Comparison of ENCODE assay signal across 15 mouse cellular contexts in genomic region chr15:42069072-42069471, GRCm38 (mm10).
A peak's percentile ranks its signal among the peaks of the same experiment; 100 is the strongest.
DNase-seq lines count a peak whose midpoint lies in the region; ATAC-seq lines count a peak whose summit lies in the region.
"Had no signal": no experiment of that assay in that cellular context is flagged by ENCODE, and none has a peak within 500 bp of the region (broad histone marks: within the 10 kb centered on the region; RNA-seq: fewer than 3 reads in every experiment).

No protein-coding gene starts in this region.

- ATAC-seq in hindbrain, embryonic 16.5 days: peak; percentile 71
- no peak for ATAC-seq in hindbrain, embryonic 11.5 days (ENCODE audit: low FRiP score)
- ATAC-seq in neural tube, embryonic 12.5 days (ENCODE audit: low FRiP score, low read depth): peak; percentile 55; the same call in 1 of the 2 replicates
- no peak for ATAC-seq in neural tube, embryonic 15.5 days (ENCODE audit: low FRiP score)
- ATAC-seq: liver, postnatal 0 days; Patski had no signal

- H3K9me3 ChIP-seq in hindbrain, embryonic 16.5 days (ENCODE audit: control insufficient read depth, low read length): no peaks in the 10 kb centered on the region
- H3K9me3 ChIP-seq in hindbrain, embryonic 11.5 days (ENCODE audit: control insufficient read depth, low read length): no peaks in the 10 kb centered on the region
- no peaks in the 10 kb centered on the region for H3K9me3 ChIP-seq in neural tube, embryonic 12.5 days
- no peaks in the 10 kb centered on the region for H3K9me3 ChIP-seq in neural tube, embryonic 15.5 days (replicated peaks)
- H3K9me3 ChIP-seq: embryonic facial prominence, embryonic 15.5 days had no signal

- no peak overlapping the region for H3K4me3 ChIP-seq in hindbrain, embryonic 16.5 days (ENCODE audit: low read length)
- H3K4me3 ChIP-seq in hindbrain, embryonic 11.5 days (ENCODE audit: low read depth, low read length): no peak overlapping the region
- no peak overlapping the region for H3K4me3 ChIP-seq in neural tube, embryonic 12.5 days
- H3K4me3 ChIP-seq in neural tube, embryonic 15.5 days (replicated peaks): no peak overlapping the region
- H3K4me3 ChIP-seq: embryonic facial prominence, embryonic 15.5 days; heart, adult 2 months had no signal

- H3K9ac ChIP-seq in hindbrain, embryonic 16.5 days (ENCODE audit: low read depth, low read length): no peak overlapping the region
- no peak overlapping the region for H3K9ac ChIP-seq in hindbrain, embryonic 11.5 days (ENCODE audit: low read depth, low read length)
- no peak overlapping the region for H3K9ac ChIP-seq in neural tube, embryonic 12.5 days
- H3K9ac ChIP-seq in neural tube, embryonic 15.5 days (replicated peaks): no peak overlapping the region
- H3K9ac ChIP-seq: embryonic facial prominence, embryonic 15.5 days; liver, postnatal 0 days had no signal

- no peak overlapping the region for H3K4me2 ChIP-seq in hindbrain, embryonic 16.5 days (ENCODE audit: low read length)
- H3K4me2 ChIP-seq in hindbrain, embryonic 11.5 days (replicated peaks; ENCODE audit: low read depth, low read length): no peak overlapping the region
- H3K4me2 ChIP-seq in neural tube, embryonic 12.5 days (replicated peaks): no peak overlapping the region
- H3K4me2 ChIP-seq in neural tube, embryonic 15.5 days: no peak overlapping the region
- H3K4me2 ChIP-seq: embryonic facial prominence, embryonic 15.5 days had no signal

- 62% methylated on average over 3 of the region's 3 CpGs for WGBS in hindbrain, embryonic 16.5 days
- WGBS in hindbrain, embryonic 11.5 days: 64% methylated on average over 3 of the region's 3 CpGs
- WGBS in neural tube, embryonic 12.5 days: 63% methylated on average over 3 of the region's 3 CpGs
- WGBS in neural tube, embryonic 15.5 days: 50% methylated on average over 3 of the region's 3 CpGs

- 0 out of 2 replicates have a peak overlapping the region, but pooled peaks have one; percentile 3 for H3K27ac ChIP-seq in hindbrain, embryonic 16.5 days (ENCODE audit: low read depth, low read length)
- no peak overlapping the region for H3K27ac ChIP-seq in hindbrain, embryonic 11.5 days (ENCODE audit: low read depth, low read length)
- H3K27ac ChIP-seq in neural tube, embryonic 12.5 days: no peak overlapping the region
- H3K27ac ChIP-seq in neural tube, embryonic 15.5 days (replicated peaks): no peak overlapping the region
- H3K27ac ChIP-seq: embryonic facial prominence, embryonic 15.5 days; heart, adult 2 months; macrophage had no signal

- peak; percentile 25 for DNase-seq in cerebellum, adult 9-10 months
- DNase-seq in cerebellum, adult 9-11 months: no peak
- no peak for DNase-seq in hindbrain, embryonic 11.5 days (ENCODE audit: low spot score)
- no peak for DNase-seq in spleen, postnatal 36 days (ENCODE audit: low spot score in 2 of 2)
- no peak for DNase-seq in right cerebral cortex, adult 18-20 months
- DNase-seq: heart, adult 2 months; kidney, adult 18-20 months; layer of hippocampus, adult 9-11 months; liver, postnatal 0 days had no signal

- H3K36me3 ChIP-seq in hindbrain, embryonic 16.5 days (ENCODE audit: control insufficient read depth, insufficient read depth, low read length): no peaks in the 10 kb centered on the region
- no peaks in the 10 kb centered on the region for H3K36me3 ChIP-seq in hindbrain, embryonic 11.5 days (ENCODE audit: control insufficient read depth, insufficient read depth, low read length)
- no peaks in the 10 kb centered on the region for H3K36me3 ChIP-seq in neural tube, embryonic 12.5 days
- H3K36me3 ChIP-seq in neural tube, embryonic 15.5 days: no peaks in the 10 kb centered on the region
- H3K36me3 ChIP-seq: embryonic facial prominence, embryonic 15.5 days had no signal

- H3K27me3 ChIP-seq in hindbrain, embryonic 16.5 days (replicated peaks; ENCODE audit: control insufficient read depth, insufficient read depth, low read length): no peaks in the 10 kb centered on the region
- no peaks in the 10 kb centered on the region for H3K27me3 ChIP-seq in hindbrain, embryonic 11.5 days (ENCODE audit: control insufficient read depth, insufficient read depth, low read length)
- no peaks in the 10 kb centered on the region for H3K27me3 ChIP-seq in neural tube, embryonic 12.5 days (replicated peaks)
- H3K27me3 ChIP-seq in neural tube, embryonic 15.5 days (replicated peaks): no peaks in the 10 kb centered on the region
- H3K27me3 ChIP-seq: embryonic facial prominence, embryonic 15.5 days; Patski had no signal

- H3K4me1 ChIP-seq in hindbrain, embryonic 16.5 days (ENCODE audit: control insufficient read depth, insufficient read depth, low read depth, low read length): no peaks in the 10 kb centered on the region
- no peaks in the 10 kb centered on the region for H3K4me1 ChIP-seq in hindbrain, embryonic 11.5 days (replicated peaks; ENCODE audit: control insufficient read depth, insufficient read depth, low read length)
- no peaks in the 10 kb centered on the region for H3K4me1 ChIP-seq in neural tube, embryonic 12.5 days
- H3K4me1 ChIP-seq in neural tube, embryonic 15.5 days: no peaks in the 10 kb centered on the region

Comparison
In these comparisons a context has a peak if more than half of its experiments do, and no peak if none do; other contexts are left out.
1. ATAC-seq: peak in hindbrain, embryonic 16.5 days (single experiment) and neural tube, embryonic 12.5 days (single experiment); none in hindbrain, embryonic 11.5 days (single experiment) and neural tube, embryonic 15.5 days (single experiment).